Mouse (Mus musculus) stomach, embryonic 16.5 days (tissue): ENCODE measurements around the gene Smtnl1. TPM values are rescaled to one million over a fixed set of nuclear protein-coding genes. Genes with fewer than 3 reads are reported as not detected.

ENCODE experiments used
- ATAC-seq: fragments of 200-750 bp; cut with Nextera tagmentation; 2 replicates; pipeline ENCODE4 v1.8.0; 2017; ENCODE audit warnings: moderate number of reproducible peaks, moderate TSS enrichment; ENCODE audit not compliant: insufficient read depth, low FRiP score
- H3K27ac ChIP-seq: fragments of 300-500 bp; sonication (generic); 2 replicates; pipeline ENCODE4 v1.5.1; 2014; ENCODE audit warnings: low read length
- H3K27me3 ChIP-seq: fragments of 300-500 bp; sonication (generic); 2 replicates; pipeline ENCODE4 v1.6.1; 2014; ENCODE audit warnings: low read length, control low read depth, mixed read lengths; ENCODE audit not compliant: control insufficient read depth, insufficient read depth
- H3K36me3 ChIP-seq: fragments of 300-500 bp; sonication (generic); 2 replicates; pipeline ENCODE4 v1.6.1; 2014; ENCODE audit warnings: low read length; ENCODE audit not compliant: control insufficient read depth, insufficient read depth
- H3K4me1 ChIP-seq: fragments of 300-500 bp; sonication (generic); 2 replicates; pipeline ENCODE4 v1.6.1; 2014; ENCODE audit warnings: low read length, control low read depth, mixed read lengths; ENCODE audit not compliant: control insufficient read depth, insufficient read depth
- H3K4me2 ChIP-seq: fragments of 300-500 bp; sonication (generic); 2 replicates; pipeline ENCODE4 v1.6.1; 2014; ENCODE audit warnings: low read depth, low read length, mixed read lengths
- H3K4me3 ChIP-seq: fragments of 300-500 bp; sonication (generic); replicated peaks from 2 replicates; pipeline ENCODE4 v1.5.1; 2014; ENCODE audit warnings: mild to moderate bottlenecking, low read length
- H3K9ac ChIP-seq: fragments of 300-500 bp; sonication (generic); 2 replicates; pipeline ENCODE4 v1.6.1; 2014; ENCODE audit warnings: low read length
- H3K9me3 ChIP-seq: fragments of 300-500 bp; sonication (generic); replicated peaks from 2 replicates; pipeline ENCODE4 v1.6.1; 2016; ENCODE audit warnings: low read length, control low read depth; ENCODE audit not compliant: control insufficient read depth
- WGBS: fragments of 180-500 bp; shearing (Covaris S2); extraction: QIAGEN DNeasy Blood & Tissue Kit; methylation state at CpG from one replicate; pipeline ENCODE4 v1.1.7; 2014; 5-methylcytosine and 5-hydroxymethylcytosine counted together
- polyA plus RNA-seq: library from polyadenylated mRNA; unstranded; fragments of >200 nt; fragmentation: Nextera tagmentation; extraction: Ambion mirVana; gene quantifications from 2 replicates; pipeline ENCODE4 v1.2.1, GENCODE M21; 2015

The Smtnl1 gene
- polyA plus RNA-seq, 1 experiment from 2014 or later: 1.7 TPM

GRCm38 (mm10) chr2:84790418-84790817 lies 32.0 kb downstream of the Smtnl1 start:
- H3K4me3 ChIP-seq: no peak overlapping the region

GRCm38 (mm10) chr2:84788316-84788715 lies 34.1 kb downstream of the Smtnl1 start:
- WGBS: 70% methylated on average over 3 of the region's 3 CpGs
- Histone ChIP-seq H3K36me3 (no peaks in the 10 kb centered on the region), H3K4me2 (no peak overlapping the region), H3K9me3 (no peaks in the 10 kb centered on the region), H3K4me3 (no peak overlapping the region), H3K27ac (no peak overlapping the region; the same call in 1 of the 2 replicates), H3K9ac (no peak overlapping the region), H3K27me3 (no peaks in the 10 kb centered on the region), H3K4me1 (peaks cover 4% of the 10 kb centered on the region; the same call in 1 of the 2 replicates)
- no peak for ATAC-seq

More at GRCm38 (mm10) chr2:84790418-84790817, 32.0 kb downstream of the Smtnl1 start:
- no peaks in the 10 kb centered on the region for H3K36me3 ChIP-seq
- no peaks in the 10 kb centered on the region for H3K27me3 ChIP-seq
- no peak overlapping the region for H3K9ac ChIP-seq
- no peak overlapping the region for H3K27ac ChIP-seq
- ATAC-seq: no peak
- H3K9me3 ChIP-seq: peaks cover 3% of the 10 kb centered on the region; the same call in 1 of the 2 replicates
- no peaks in the 10 kb centered on the region for H3K4me1 ChIP-seq
- WGBS: 56% methylated on average over 9 of the region's 9 CpGs
- H3K4me2 ChIP-seq: no peak overlapping the region

GRCm38 (mm10) chr2:84783840-84784566 lies 38.4 kb downstream of the Smtnl1 start:
- H3K27ac ChIP-seq: peak overlapping the region; percentile 76
- H3K36me3 ChIP-seq: no peaks in the 10 kb centered on the region
- peak; percentile 80 for ATAC-seq
- no peak overlapping the region for H3K4me2 ChIP-seq
- no peaks in the 10 kb centered on the region for H3K27me3 ChIP-seq
- 48% methylated on average over 3 of the region's 3 CpGs for WGBS
- H3K9ac ChIP-seq: no peak overlapping the region
- H3K9me3 ChIP-seq: no peaks in the 10 kb centered on the region
- peaks cover 4% of the 10 kb centered on the region; the same call in 1 of the 2 replicates for H3K4me1 ChIP-seq
- H3K4me3 ChIP-seq: no peak overlapping the region

- peak overlapping the region; percentile 76 for H3K27ac ChIP-seq
- H3K4me2 ChIP-seq: no peak overlapping the region
- H3K27me3 ChIP-seq: no peaks in the 10 kb centered on the region
- peaks cover 4% of the 10 kb centered on the region; the same call in 1 of the 2 replicates for H3K4me1 ChIP-seq
- ATAC-seq: no peak
- 84% methylated on average over 1 of the region's 1 CpGs for WGBS
- H3K36me3 ChIP-seq: no peaks in the 10 kb centered on the region
- H3K4me3 ChIP-seq: no peak overlapping the region
- H3K9ac ChIP-seq: no peak overlapping the region
- H3K9me3 ChIP-seq: no peaks in the 10 kb centered on the region
These were observed 39.1 kb downstream of the Smtnl1 start for GRCm38 (mm10) chr2:84783315-84783714.

GRCm38 (mm10) chr2:84779210-84779609 lies 43.2 kb downstream of the Smtnl1 start:
- H3K4me2 ChIP-seq: no peak overlapping the region
- H3K27ac ChIP-seq: no peak overlapping the region
- no peak overlapping the region for H3K4me3 ChIP-seq
- H3K27me3 ChIP-seq: no peaks in the 10 kb centered on the region
- no peak for ATAC-seq
- peaks cover 11% of the 10 kb centered on the region; the same call in 1 of the 2 replicates for H3K4me1 ChIP-seq
- H3K9ac ChIP-seq: no peak overlapping the region
- no peaks in the 10 kb centered on the region for H3K36me3 ChIP-seq
- no peaks in the 10 kb centered on the region for H3K9me3 ChIP-seq
- WGBS: 56% methylated on average over 6 of the region's 6 CpGs

GRCm38 (mm10) chr2:84777706-84778105 lies 44.7 kb downstream of the Smtnl1 start:
- ATAC-seq: no peak
- H3K27me3 ChIP-seq: no peaks in the 10 kb centered on the region
- no peaks in the 10 kb centered on the region for H3K9me3 ChIP-seq
- no peak overlapping the region for H3K4me2 ChIP-seq
- 42% methylated on average over 3 of the region's 3 CpGs for WGBS
- no peaks in the 10 kb centered on the region for H3K36me3 ChIP-seq
- no peak overlapping the region for H3K27ac ChIP-seq
- no peak overlapping the region for H3K9ac ChIP-seq
- peaks cover 8% of the 10 kb centered on the region; the same call in 1 of the 2 replicates for H3K4me1 ChIP-seq
- H3K4me3 ChIP-seq: no peak overlapping the region

- Histone ChIP-seq H3K36me3 (no peaks in the 10 kb centered on the region), H3K4me2 (no peak overlapping the region), H3K4me1 (peaks cover 8% of the 10 kb centered on the region; the same call in 1 of the 2 replicates), H3K4me3 (no peak overlapping the region), H3K27ac (peak overlapping the region; percentile 74), H3K9me3 (no peaks in the 10 kb centered on the region), H3K27me3 (no peaks in the 10 kb centered on the region), H3K9ac (no peak overlapping the region)
- ATAC-seq: no peak
- WGBS: 63% methylated on average over 6 of the region's 6 CpGs
These were observed 46.8 kb downstream of the Smtnl1 start for GRCm38 (mm10) chr2:84775665-84776064.

- Histone ChIP-seq H3K4me2 (peak within 1 kb of the TSS; percentile 58), H3K4me1 (peaks cover 8% of the 10 kb centered on the region; the same call in 1 of the 2 replicates), H3K9me3 (no peaks in the 10 kb centered on the region), H3K9ac (peak within 1 kb of the TSS; percentile 71), H3K27ac (peak within 1 kb of the TSS; percentile 74), H3K4me3 (peak within 1 kb of the TSS; percentile 43), H3K36me3 (no peaks in the 10 kb centered on the region), H3K27me3 (no peaks in the 10 kb centered on the region)
- 49% methylated on average over 9 of the region's 9 CpGs for WGBS
- ATAC-seq: peak; percentile 30; the same call in 1 of the 2 replicates
These were observed 47.2 kb downstream of the Smtnl1 start, which contains the start of gene Serping1 for GRCm38 (mm10) chr2:84775241-84775640. Gene Serping1, minus strand, starts transcription at chr2:84775444.

- WGBS: 1% methylated on average over 15 of the region's 15 CpGs
- peak; percentile 94 for ATAC-seq
- peaks cover 8% of the 10 kb centered on the region; the same call in 1 of the 2 replicates for H3K4me1 ChIP-seq
- H3K9me3 ChIP-seq: no peaks in the 10 kb centered on the region
- peak overlapping the region; percentile 43 for H3K4me3 ChIP-seq
- peak overlapping the region; percentile 58 for H3K4me2 ChIP-seq
- no peaks in the 10 kb centered on the region for H3K36me3 ChIP-seq
- H3K9ac ChIP-seq: peak overlapping the region; percentile 71
- peak overlapping the region; percentile 74 for H3K27ac ChIP-seq
- no peaks in the 10 kb centered on the region for H3K27me3 ChIP-seq
These were observed 47.7 kb downstream of the Smtnl1 start for GRCm38 (mm10) chr2:84774751-84775150.
